Mouse (Mus musculus) stomach, postnatal 0 days (tissue): ENCODE measurements at regions not wholly inside any gene's neighbourhood (a gene's known extent, or its start where the extent isn't known, plus 50 kb on each side); places are given as distances from the start of the nearest gene placed in this dataset.

Experiments used
- CTCF ChIP-seq: IDR thresholded peaks from 2 replicates; pipeline ENCODE4 v1.5.1; 2016; ENCODE audit warnings: antibody characterized with exemption, low read depth, mild to moderate bottlenecking, moderate library complexity
- EP300 ChIP-seq: optimal IDR thresholded peaks from 2 replicates; pipeline ENCODE3; 2016; ENCODE audit warnings: antibody characterized with exemption

- TF ChIP-seq CTCF: no peak
- TF ChIP-seq EP300: no peak
Measured at GRCm38 (mm10) chr14:16173292-16173691, 75.8 kb upstream of the Ngly1 start.
